Mouse (Mus musculus): ENCODE measurements around the gene Chmp3. TPM values are rescaled to one million over a fixed set of nuclear protein-coding genes. Genes with fewer than 3 reads are reported as not detected.

The Chmp3 gene
- polyA plus RNA-seq (2012; rRNA removed): 53.2 and 54.2 TPM in 2 replicates

DNA sequence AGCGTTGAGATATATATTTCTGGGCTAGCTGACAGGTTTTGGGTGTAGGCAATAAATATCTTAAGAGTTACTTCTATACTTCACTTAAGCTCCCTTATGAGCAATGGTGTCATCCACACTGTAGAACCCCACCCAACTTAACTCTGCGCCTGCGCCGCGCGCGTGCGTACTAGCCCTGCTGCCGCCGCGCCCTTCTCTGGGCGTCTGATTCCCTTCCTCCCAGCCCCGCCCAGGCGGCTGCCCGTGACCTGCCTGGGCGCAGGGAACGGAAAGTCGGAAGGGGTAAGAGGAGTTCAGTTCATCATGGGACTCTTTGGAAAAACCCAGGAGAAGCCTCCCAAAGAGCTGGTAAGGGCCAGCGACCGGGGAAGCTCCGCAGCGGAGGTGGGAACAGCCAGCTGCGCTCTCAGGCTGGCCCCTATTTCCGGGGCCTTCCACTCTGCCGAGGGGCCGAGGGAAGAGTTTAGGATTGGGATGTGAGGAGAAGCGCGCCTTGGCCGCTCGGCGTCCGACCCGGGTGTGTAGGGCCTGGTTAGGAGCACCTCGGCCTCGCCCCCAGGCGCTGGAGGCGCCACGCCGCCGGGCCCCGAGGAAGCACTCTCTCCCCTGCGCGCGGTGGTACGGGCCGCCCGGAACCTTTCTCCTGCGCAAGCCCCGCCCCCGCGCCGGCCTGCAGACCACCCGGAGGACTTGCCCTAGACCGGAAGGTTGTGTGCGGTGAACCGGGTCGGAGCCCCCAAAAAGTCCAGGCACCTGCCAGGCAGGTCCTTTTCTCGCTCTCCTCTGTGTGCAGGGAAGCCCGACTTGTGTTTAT lies at the start of gene Chmp3:
Gene Chmp3 (plus strand): TSS at position 112 of the 814 bp plus-strand sequence.
- no peak for DNase-seq (ENCODE audit: low read depth)

DNA sequence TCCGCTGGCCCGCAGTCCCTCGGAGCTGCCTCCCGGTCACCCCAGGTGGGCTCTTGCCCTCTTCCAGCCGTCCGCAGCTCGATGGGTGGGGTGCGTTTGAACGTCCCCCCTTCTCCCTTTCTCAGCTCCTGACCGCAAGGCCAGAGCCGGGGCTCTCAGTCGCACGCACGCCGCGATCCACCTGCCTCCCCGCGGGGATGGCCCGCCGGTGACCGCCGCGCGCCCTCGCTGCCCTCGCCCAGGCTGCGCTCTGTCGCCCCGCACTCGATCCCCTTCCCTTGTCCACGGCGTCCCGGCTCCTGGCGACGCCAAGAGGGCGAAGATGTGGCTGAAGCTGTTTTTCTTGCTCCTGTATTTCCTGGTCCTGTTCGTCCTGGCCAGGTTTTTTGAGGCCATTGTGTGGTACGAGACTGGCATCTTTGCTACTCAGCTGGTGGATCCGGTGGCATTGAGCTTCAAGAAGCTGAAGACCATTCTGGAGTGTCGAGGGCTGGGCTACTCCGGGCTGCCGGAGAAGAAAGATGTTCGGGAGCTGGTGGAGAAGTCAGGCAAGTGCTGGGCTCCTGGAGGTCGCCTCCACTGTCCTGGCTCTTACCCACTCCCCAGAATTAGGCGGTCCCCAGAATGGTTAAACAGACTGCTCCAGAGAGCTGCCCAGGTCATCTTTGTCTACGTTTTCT lies 49.1 kb upstream of the Chmp3 start:
- no peak for DNase-seq (ENCODE audit: low read depth)

- no peak for DNase-seq (ENCODE audit: low read depth)
Observed at GRCm38 (mm10) chr6:71500575-71500974, 43.0 kb upstream of the Chmp3 start.

GRCm38 (mm10) chr6:71503001-71503400 lies 40.6 kb upstream of the Chmp3 start:
- DNase-seq (ENCODE audit: low read depth): no peak

- no peak for DNase-seq (ENCODE audit: low read depth)
Observed at GRCm38 (mm10) chr6:71503670-71504069, 39.9 kb upstream of the Chmp3 start.

GRCm38 (mm10) chr6:71504091-71504490 lies 39.5 kb upstream of the Chmp3 start:
- DNase-seq (ENCODE audit: low read depth): no peak

- DNase-seq (ENCODE audit: low read depth): no peak
Observed at GRCm38 (mm10) chr6:71505671-71506070, 37.9 kb upstream of the Chmp3 start.

- DNase-seq (ENCODE audit: low read depth): no peak
Observed at GRCm38 (mm10) chr6:71519476-71519875, 24.1 kb upstream of the Chmp3 start.

- peak; percentile 56 for DNase-seq (ENCODE audit: low read depth)
Observed at GRCm38 (mm10) chr6:71525556-71525955, 18.0 kb upstream of the Chmp3 start.

DNA sequence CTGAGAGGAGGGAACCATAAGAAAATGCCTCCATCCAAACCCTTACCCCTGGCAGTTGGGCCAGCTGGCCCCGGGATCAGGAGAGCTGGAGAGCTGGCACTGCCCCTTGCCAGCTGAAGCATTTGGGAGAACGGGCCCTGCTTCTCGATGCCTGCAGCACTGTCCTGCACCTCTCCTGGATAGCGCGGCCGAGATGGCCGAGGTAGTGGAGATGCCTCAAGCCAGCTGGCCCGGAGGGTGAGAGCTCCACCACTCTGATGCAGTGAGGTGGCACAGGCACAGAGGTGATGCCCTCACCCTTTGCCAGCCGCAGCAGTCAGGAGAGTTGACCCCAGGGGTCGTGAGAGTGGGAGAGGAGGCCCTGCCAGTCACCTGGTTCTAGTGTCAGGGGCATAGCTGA lies 16.5 kb upstream of the Chmp3 start:
- no peak for DNase-seq (ENCODE audit: low read depth)

- DNase-seq (ENCODE audit: low read depth): no peak
Observed at GRCm38 (mm10) chr6:71527826-71528225, 15.8 kb upstream of the Chmp3 start.

DNA sequence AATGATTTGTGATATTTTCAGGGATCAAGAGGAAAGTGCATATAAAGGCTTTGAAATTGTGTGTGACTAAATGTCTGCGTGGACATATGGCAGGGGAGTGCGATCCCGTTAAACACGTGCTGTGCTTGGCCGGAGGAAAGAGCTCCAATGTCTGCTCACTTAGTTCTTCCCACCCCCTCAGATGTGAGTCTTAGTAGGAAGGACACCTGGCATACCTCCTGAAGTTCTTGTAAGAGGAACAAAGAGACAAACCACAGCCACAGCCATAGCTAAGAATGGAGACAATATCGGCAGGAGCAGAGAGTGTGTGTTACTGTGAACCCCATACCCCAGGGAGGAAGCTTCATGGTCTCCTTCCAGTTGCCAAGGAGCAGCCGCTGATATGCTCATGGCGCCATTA lies 13.4 kb upstream of the Chmp3 start:
- DNase-seq (ENCODE audit: low read depth): no peak

DNA sequence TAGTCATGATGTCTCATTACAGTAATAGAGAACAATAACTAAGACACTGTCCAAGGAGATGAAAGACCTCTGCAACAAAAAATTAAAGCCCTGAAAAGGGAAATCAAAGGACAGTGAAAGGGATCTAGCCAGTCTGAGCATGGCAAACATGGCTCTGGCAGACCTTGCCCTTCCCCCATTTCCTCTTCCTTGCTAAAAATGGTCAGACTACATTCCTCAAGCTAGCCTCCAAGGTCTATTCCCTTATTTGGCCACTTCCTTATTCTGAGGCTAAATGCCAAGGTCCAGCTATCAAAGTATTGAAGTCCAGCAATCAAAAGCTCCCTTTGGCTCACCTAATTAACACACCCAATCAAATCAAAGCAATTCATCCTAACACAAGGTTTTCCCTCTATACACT lies 6.3 kb upstream of the Chmp3 start:
- DNase-seq (ENCODE audit: low read depth): no peak

GRCm38 (mm10) chr6:71555507-71555951 lies 11.9 kb downstream of the Chmp3 start:
- peak; percentile 33 for DNase-seq (ENCODE audit: low read depth)

GRCm38 (mm10) chr6:71556826-71557225 lies 13.2 kb downstream of the Chmp3 start:
- no peak for DNase-seq (ENCODE audit: low read depth)

GRCm38 (mm10) chr6:71568616-71569015 lies 25.0 kb downstream of the Chmp3 start:
- no peak for DNase-seq (ENCODE audit: low read depth)

- DNase-seq (ENCODE audit: low read depth): no peak
Observed at GRCm38 (mm10) chr6:71569025-71569424, 25.4 kb downstream of the Chmp3 start.

DNA sequence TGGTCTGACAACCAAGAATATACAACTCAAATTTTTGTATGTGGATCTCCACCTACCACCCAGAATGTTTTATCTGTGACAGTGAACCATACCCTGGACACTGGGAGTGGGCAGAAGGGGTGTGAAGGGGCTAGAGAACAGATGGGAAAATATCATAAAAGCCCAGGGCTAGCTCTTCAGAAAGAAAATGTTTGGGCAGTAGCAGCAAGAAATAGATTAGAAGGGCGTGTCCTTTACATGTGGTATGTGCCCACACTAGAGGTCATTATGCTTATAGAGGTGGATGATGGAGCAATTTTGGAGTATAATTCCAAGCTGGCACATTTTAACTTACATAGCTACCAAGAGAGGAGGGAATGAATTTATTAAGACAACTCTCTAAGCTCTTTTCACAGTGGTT lies 31.8 kb downstream of the Chmp3 start:
- no peak for DNase-seq (ENCODE audit: low read depth)

- DNase-seq (ENCODE audit: low read depth): no peak
Observed at GRCm38 (mm10) chr6:71579478-71579877, 35.9 kb downstream of the Chmp3 start.

DNA sequence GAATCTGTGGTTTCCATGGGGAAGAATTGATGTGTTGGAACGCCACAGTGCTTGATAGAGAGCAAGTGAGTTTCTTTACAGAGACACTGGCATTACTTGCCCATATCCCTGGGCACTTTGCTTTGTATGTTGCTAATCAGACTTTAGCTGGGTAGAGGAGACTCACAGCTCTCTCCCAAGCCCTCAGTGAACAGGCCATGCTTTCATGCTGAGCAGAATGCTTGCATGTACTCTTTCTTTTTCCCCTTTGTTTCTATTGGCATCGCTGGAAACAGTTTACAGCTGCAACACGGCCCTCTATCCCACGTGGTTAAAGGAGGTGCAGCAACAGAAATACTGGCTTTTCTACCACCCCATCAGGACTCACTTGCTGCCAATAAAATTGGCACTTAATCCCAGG lies 39.6 kb downstream of the Chmp3 start:
- DNase-seq (ENCODE audit: low read depth): no peak

DNA sequence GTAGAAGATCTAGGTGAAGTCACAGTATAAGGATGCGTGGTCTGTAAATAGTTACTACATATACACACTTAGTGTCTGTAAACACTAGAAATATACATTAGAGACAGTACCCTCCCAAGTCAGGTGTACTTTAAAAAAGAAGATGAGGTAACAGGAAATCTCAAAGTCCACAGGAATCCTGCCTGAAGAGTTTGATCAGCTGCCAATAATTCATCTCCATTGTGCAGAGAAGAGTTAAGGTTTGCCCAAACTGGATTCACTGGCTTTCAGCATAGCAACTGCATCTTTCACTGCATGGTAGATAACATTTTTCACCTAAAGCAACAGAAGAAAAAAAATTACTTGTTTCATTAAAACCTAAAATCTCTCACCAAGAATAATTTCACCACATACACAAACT lies 45.8 kb downstream of the Chmp3 start:
- DNase-seq (ENCODE audit: low read depth): no peak

DNA sequence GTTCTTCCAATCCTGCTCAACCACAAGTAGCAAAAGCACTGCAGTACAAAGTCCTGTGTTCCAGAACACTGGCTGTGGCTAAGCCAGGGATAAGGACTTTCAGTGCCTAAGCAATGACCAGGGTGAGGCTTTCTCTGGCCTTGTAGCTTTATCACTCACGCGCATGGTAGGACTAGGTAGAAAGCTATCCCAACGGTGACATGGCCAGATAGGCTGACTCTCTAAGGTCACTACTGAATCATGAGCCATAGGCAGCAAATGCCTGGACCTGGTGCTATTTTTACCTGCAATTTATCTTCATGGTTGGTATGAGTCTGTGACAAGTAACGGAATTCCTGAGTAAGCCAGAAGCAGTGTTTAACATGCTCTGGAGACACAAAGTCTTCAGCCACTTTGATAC lies 46.6 kb downstream of the Chmp3 start:
- no peak for DNase-seq (ENCODE audit: low read depth)

DNA sequence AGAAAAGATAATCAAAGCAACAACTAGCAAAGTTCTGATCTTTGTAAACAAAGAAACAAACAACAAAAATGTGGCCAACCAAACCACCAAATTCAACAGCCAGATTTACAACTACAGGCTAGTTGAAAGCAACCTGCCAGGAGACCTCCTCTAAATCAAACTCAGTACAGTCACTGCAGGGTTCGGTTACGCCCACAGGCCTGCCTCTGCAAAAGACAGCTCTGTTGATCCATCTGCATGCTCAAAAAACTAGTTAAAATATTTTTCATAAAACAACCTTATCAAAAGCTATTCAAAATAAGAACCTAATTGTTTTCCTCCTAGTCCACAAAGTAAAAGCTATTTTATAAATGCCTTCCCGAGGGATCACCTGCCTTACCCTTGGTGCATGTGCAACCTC lies 64.2 kb downstream of the Chmp3 start:
- DNase-seq (ENCODE audit: low read depth): no peak
